Mouse (Mus musculus) gastrocnemius, adult 8-10 months (tissue): ENCODE measurements around the gene Iqck. TPM values are rescaled to one million over a fixed set of nuclear protein-coding genes. Genes with fewer than 3 reads are reported as not detected.
A peak's percentile ranks its signal among the peaks of the same experiment; 100 is the strongest.

Experiments used
- DNase-seq, 2 experiments: peaks; one replicate each; pipeline ENCODE4 v3.0.0; 2022; ENCODE audit warnings: low spot score in 2 of 2
- total RNA-seq, 4 experiments: library from RNA; stranded (reverse); gene quantifications; 2 replicates each; pipeline ENCODE4 v1.2.4; 2022

Iqck gene
- total RNA-seq, 4 experiments from 2014 or later = 0.12 to 0.32 TPM; not detected in 2

- no peak for DNase-seq
These were observed 93.2 kb downstream of the Iqck start for GRCm38 (mm10) chr7:118948677-118949282.

- no peak for DNase-seq
These were observed 94.2 kb downstream of the Iqck start for GRCm38 (mm10) chr7:118949749-118950148.

GRCm38 (mm10) chr7:118953626-118954282, 98.2 kb downstream of the Iqck start:
- DNase-seq = no peak

- no peak for DNase-seq
These were observed 99.4 kb downstream of the Iqck start for GRCm38 (mm10) chr7:118954968-118955367.

GRCm38 (mm10) chr7:118956616-118957246, 101.2 kb downstream of the Iqck start:
- DNase-seq = no peak

GRCm38 (mm10) chr7:118959209-118959608, 103.7 kb downstream of the Iqck start:
- no peak for DNase-seq

GRCm38 (mm10) chr7:118964777-118965176, 109.2 kb downstream of the Iqck start:
- DNase-seq = no peak

- DNase-seq = no peak
These were observed 109.6 kb downstream of the Iqck start for GRCm38 (mm10) chr7:118965198-118965597.

- no peak for DNase-seq
These were observed 113.3 kb downstream of the Iqck start for GRCm38 (mm10) chr7:118968870-118969269.

- DNase-seq = no peak
These were observed 115.9 kb downstream of the Iqck start for GRCm38 (mm10) chr7:118971499-118971898.

- DNase-seq = no peak
These were observed 116.8 kb downstream of the Iqck start for GRCm38 (mm10) chr7:118972306-118972705.

- no peak for DNase-seq
These were observed 117.8 kb downstream of the Iqck start for GRCm38 (mm10) chr7:118973377-118973776.

- DNase-seq = no peak
These were observed 120.3 kb downstream of the Iqck start for GRCm38 (mm10) chr7:118975837-118976236.

GRCm38 (mm10) chr7:118976414-118977166, 121.0 kb downstream of the Iqck start:
- peak; percentile 24 to 53 for DNase-seq

- DNase-seq = no peak
These were observed 121.6 kb downstream of the Iqck start for GRCm38 (mm10) chr7:118977167-118977543.

GRCm38 (mm10) chr7:118979121-118979520, 123.6 kb downstream of the Iqck start:
- no peak for DNase-seq

GRCm38 (mm10) chr7:118979708-118980107, 124.2 kb downstream of the Iqck start:
- peak; percentile 66 to 73 for DNase-seq

GRCm38 (mm10) chr7:118981346-118981745, 125.8 kb downstream of the Iqck start:
- peak; percentile 60 to 70 for DNase-seq

GRCm38 (mm10) chr7:118981831-118982230, 126.3 kb downstream of the Iqck start:
- no peak for DNase-seq

GRCm38 (mm10) chr7:118982586-118982985, 127.0 kb downstream of the Iqck start:
- DNase-seq = no peak

- peak; percentile 61 to 76 for DNase-seq
These were observed 128.4 kb downstream of the Iqck start for GRCm38 (mm10) chr7:118983961-118984360.

- no peak for DNase-seq
These were observed 130.2 kb downstream of the Iqck start for GRCm38 (mm10) chr7:118985786-118986185.
